Comparison of ENCODE assay signal across 9 mouse cellular contexts in genomic region chr11:113291781-113292714, GRCm38 (mm10).
DNase-seq lines count a peak whose midpoint lies in the region; ATAC-seq and TF ChIP-seq lines count a peak whose summit lies in the region.
"Had no signal": no experiment of that assay in that cellular context is flagged by ENCODE, and none has a peak within 500 bp of the region (broad histone marks: within the 10 kb centered on the region; RNA-seq: fewer than 3 reads in every experiment).

No protein-coding gene starts in this region.

- no peaks in the 10 kb centered on the region for H3K9me3 ChIP-seq in midbrain, embryonic 10.5 days (replicated peaks)
- no peaks in the 10 kb centered on the region for H3K9me3 ChIP-seq in midbrain, embryonic 13.5 days
- no peaks in the 10 kb centered on the region for H3K9me3 ChIP-seq in intestine, embryonic 14.5 days (ENCODE audit: control insufficient read depth, low read length)
- H3K9me3 ChIP-seq in stomach, postnatal 0 days (ENCODE audit: control insufficient read depth, low read length), result no peaks in the 10 kb centered on the region
- H3K9me3 ChIP-seq: midbrain, embryonic 12.5 days had no signal

- no peak for DNase-seq in midbrain, embryonic 10.5 days (ENCODE audit: low spot score)
- peak; percentile 61 for DNase-seq in gastrocnemius, adult 2 months
- DNase-seq in intestine, embryonic 14.5 days (ENCODE audit: low spot score), result no peak
- peak; percentile 45 for DNase-seq in stomach, postnatal 0 days (ENCODE audit: low spot score)
- no peak for DNase-seq in right cerebral cortex, adult 2 months (ENCODE audit: low spot score in 2 of 2)
- DNase-seq in retina, postnatal 1 day, result no peak

- intact Hi-C loops in gastrocnemius, adult 2 months (cut with DNase I), result loop anchor here (10.0 kb wide), 1 partner anchor 523 kb away; no protein-coding TSS in a partner anchor

- no peak overlapping the region for H3K9ac ChIP-seq in midbrain, embryonic 13.5 days (replicated peaks)
- no peak overlapping the region for H3K9ac ChIP-seq in intestine, embryonic 14.5 days (ENCODE audit: low read length)
- no peak overlapping the region for H3K9ac ChIP-seq in stomach, postnatal 0 days (ENCODE audit: low read length)
- H3K9ac ChIP-seq: midbrain, embryonic 12.5 days had no signal

- peaks cover 45% of the 10 kb centered on the region for H3K27me3 ChIP-seq in midbrain, embryonic 10.5 days (ENCODE audit: low read depth, poor library complexity, severe bottlenecking)
- H3K27me3 ChIP-seq in midbrain, embryonic 13.5 days, result peaks cover 24% of the 10 kb centered on the region
- H3K27me3 ChIP-seq in intestine, embryonic 14.5 days (replicated peaks; ENCODE audit: control insufficient read depth, insufficient read depth, low read length), result no peaks in the 10 kb centered on the region
- no peaks in the 10 kb centered on the region for H3K27me3 ChIP-seq in stomach, postnatal 0 days (ENCODE audit: control insufficient read depth, insufficient read depth, low read length)

- 61% methylated on average over 17 of the region's 17 CpGs for WGBS in midbrain, embryonic 10.5 days
- WGBS in midbrain, embryonic 13.5 days, result 49% methylated on average over 17 of the region's 17 CpGs
- 67% methylated on average over 17 of the region's 17 CpGs for WGBS in intestine, embryonic 14.5 days
- 68% methylated on average over 17 of the region's 17 CpGs for WGBS in stomach, postnatal 0 days

- H3K4me3 ChIP-seq in midbrain, embryonic 10.5 days, result no peak overlapping the region
- H3K4me3 ChIP-seq in midbrain, embryonic 13.5 days (replicated peaks), result no peak overlapping the region
- no peak overlapping the region for H3K4me3 ChIP-seq in gastrocnemius, adult 2 months
- H3K4me3 ChIP-seq in intestine, embryonic 14.5 days (ENCODE audit: low read depth, low read length), result no peak overlapping the region
- no peak overlapping the region for H3K4me3 ChIP-seq in stomach, postnatal 0 days (ENCODE audit: low read depth, low read length)
- H3K4me3 ChIP-seq: midbrain, embryonic 12.5 days had no signal

- no peaks in the 10 kb centered on the region for H3K36me3 ChIP-seq in midbrain, embryonic 10.5 days
- no peaks in the 10 kb centered on the region for H3K36me3 ChIP-seq in midbrain, embryonic 13.5 days
- H3K36me3 ChIP-seq in intestine, embryonic 14.5 days (ENCODE audit: control insufficient read depth, insufficient read depth, low read length), result no peaks in the 10 kb centered on the region
- no peaks in the 10 kb centered on the region for H3K36me3 ChIP-seq in stomach, postnatal 0 days (ENCODE audit: control insufficient read depth, insufficient read depth, low read length)
- H3K36me3 ChIP-seq: midbrain, embryonic 12.5 days had no signal

- peak overlapping the region; percentile 50 for H3K27ac ChIP-seq in midbrain, embryonic 10.5 days (replicated peaks)
- H3K27ac ChIP-seq in midbrain, embryonic 13.5 days, result no peak overlapping the region
- peak overlapping the region; percentile 70 for H3K27ac ChIP-seq in gastrocnemius, adult 2 months
- H3K27ac ChIP-seq in intestine, embryonic 14.5 days (ENCODE audit: low read depth), result peak overlapping the region; percentile 64
- H3K27ac ChIP-seq in stomach, postnatal 0 days (replicated peaks), result peak overlapping the region; percentile 58; the same call in 1 of the 2 replicates
- H3K27ac ChIP-seq: midbrain, embryonic 12.5 days had no signal

- no peak for TF ChIP-seq EP300 in stomach, postnatal 0 days (optimal IDR thresholded peaks at IDR 0.05)

- no peak; the same call in 1 of the 2 replicates for ATAC-seq in midbrain, embryonic 13.5 days
- peak; percentile 52; the same call in 1 of the 2 replicates for ATAC-seq in intestine, embryonic 14.5 days (replicated peaks; ENCODE audit: low FRiP score, low TSS enrichment, low read depth)
- ATAC-seq in stomach, postnatal 0 days (ENCODE audit: low FRiP score, low TSS enrichment), result peak; percentile 60
- ATAC-seq in cerebellum, adult (ENCODE audit: insufficient number of reproducible peaks, low FRiP score, low TSS enrichment), result no peak

- H3K4me2 ChIP-seq in midbrain, embryonic 13.5 days (replicated peaks), result no peak overlapping the region
- no peak overlapping the region for H3K4me2 ChIP-seq in intestine, embryonic 14.5 days (ENCODE audit: low read length)
- no peak overlapping the region for H3K4me2 ChIP-seq in stomach, postnatal 0 days (replicated peaks; ENCODE audit: low read depth)
- H3K4me2 ChIP-seq: midbrain, embryonic 12.5 days had no signal

- no peak for TF ChIP-seq CTCF in gastrocnemius, adult 2 months (IDR thresholded peaks at IDR 0.05)
- peak; percentile 37 for TF ChIP-seq CTCF in stomach, postnatal 0 days (IDR thresholded peaks at IDR 0.05; ENCODE audit: low read depth)

- H3K4me1 ChIP-seq in midbrain, embryonic 10.5 days, result peaks cover 39% of the 10 kb centered on the region
- H3K4me1 ChIP-seq in midbrain, embryonic 13.5 days (replicated peaks), result peaks cover 34% of the 10 kb centered on the region
- peaks cover 7% of the 10 kb centered on the region for H3K4me1 ChIP-seq in intestine, embryonic 14.5 days (replicated peaks; ENCODE audit: control insufficient read depth, insufficient read depth, low read length)
- no peaks in the 10 kb centered on the region for H3K4me1 ChIP-seq in stomach, postnatal 0 days (replicated peaks; ENCODE audit: control insufficient read depth, insufficient read depth)

Comparison
In these comparisons a context has a peak if more than half of its experiments do, and no peak if none do; other contexts are left out.
1. DNase-seq: peak in gastrocnemius, adult 2 months (single experiment) and stomach, postnatal 0 days (single experiment); none in midbrain, embryonic 10.5 days (single experiment), intestine, embryonic 14.5 days (single experiment), right cerebral cortex, adult 2 months (0 of 2) and retina, postnatal 1 day (single experiment).
2. ATAC-seq: peak in intestine, embryonic 14.5 days (single experiment) and stomach, postnatal 0 days (single experiment); none in midbrain, embryonic 13.5 days (single experiment) and cerebellum, adult (single experiment).